Mouse (Mus musculus) thymus, adult 18-20 months (tissue): Measurements from ENCODE around the gene Brk1.

Source experiments
- DNase-seq, 2 experiments: peaks; one replicate each; pipeline ENCODE4 v3.0.0; 2022; ENCODE audit warnings: mixed read lengths in 2 of 2

The Brk1 gene

DNA sequence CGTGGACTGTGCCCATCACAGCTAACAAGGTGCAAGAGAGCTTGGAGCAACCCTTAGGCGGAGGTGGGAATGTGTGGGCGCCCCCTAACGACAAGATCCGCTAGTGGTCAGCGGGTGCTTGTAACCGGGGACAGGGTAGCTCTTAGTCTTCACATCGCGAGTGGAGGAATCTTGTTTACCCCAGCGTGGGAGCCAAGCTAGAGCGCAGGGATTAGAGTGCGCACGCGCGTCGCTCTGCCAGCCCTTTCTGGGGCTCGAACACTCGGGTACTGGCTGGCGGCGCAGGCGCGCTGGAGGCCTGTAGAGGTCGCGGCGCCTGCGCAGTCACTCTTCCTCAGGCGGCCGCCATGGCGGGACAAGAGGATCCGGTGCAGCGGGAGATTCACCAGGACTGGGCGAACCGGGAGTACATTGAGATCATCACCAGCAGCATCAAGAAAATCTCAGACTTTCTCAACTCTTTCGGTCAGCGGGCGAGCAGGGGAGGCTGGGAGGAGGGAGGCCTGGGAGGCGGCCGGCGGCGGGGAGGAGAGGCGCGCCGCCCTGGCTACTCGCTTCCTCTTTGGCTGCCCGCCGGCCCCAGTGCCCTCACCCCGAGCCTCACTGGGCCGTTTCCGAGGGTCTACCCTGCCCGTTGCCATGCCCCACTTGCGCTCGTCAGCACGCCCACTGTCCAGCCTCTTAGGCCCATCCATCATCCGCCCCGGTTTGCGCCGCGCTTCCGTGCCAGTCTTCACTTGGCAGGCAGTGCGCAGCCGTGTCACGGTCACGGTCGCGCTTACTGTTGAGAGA, at the start of gene Brk1:
Gene Brk1 (plus strand): TSS at position 341 of the 792 bp plus-strand sequence.
- DNase-seq = peak; percentile 77 to 85

DNA sequence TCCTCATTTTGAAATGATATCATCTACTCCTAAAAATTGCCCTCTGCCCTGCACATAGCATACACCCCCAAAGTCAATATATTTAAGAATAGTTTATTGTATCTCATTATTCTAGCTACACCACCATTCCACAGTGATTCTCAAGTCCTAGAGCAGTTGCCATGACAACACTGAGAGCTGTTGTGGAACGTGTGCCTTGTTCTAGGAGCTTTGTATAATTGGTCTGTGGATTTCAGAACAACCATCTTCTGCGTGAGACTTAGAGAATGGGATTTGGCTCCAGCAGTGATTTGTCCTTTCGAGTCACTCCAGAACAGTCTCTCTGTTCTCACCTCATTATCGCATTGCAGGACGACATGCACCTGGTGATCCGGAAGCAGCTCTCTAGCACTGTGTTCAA, 44.8 kb upstream of the Brk1 start:
- no peak for DNase-seq

GRCm38 (mm10) chr6:113564557-113564956, 40.0 kb upstream of the Brk1 start:
- DNase-seq = no peak

DNA sequence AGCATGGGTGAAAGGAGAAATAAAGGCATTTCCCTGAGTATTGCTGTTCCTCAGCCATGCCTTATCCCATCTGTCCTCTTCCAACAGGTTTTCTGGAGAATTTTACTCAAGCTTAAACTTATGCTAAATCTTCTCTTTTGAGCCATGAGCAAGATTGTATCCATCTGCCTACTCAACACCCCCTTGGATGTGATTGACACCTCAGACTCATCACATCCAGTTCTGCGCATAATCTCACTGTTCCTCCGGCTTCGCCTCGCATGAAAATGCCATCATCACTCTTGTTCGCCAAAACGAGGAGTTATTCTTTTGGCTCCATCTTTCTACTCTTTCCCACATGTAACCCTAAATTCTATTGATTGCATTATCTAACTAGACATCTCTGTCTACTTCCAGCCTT, 28.5 kb upstream of the Brk1 start:
- DNase-seq = no peak

DNA sequence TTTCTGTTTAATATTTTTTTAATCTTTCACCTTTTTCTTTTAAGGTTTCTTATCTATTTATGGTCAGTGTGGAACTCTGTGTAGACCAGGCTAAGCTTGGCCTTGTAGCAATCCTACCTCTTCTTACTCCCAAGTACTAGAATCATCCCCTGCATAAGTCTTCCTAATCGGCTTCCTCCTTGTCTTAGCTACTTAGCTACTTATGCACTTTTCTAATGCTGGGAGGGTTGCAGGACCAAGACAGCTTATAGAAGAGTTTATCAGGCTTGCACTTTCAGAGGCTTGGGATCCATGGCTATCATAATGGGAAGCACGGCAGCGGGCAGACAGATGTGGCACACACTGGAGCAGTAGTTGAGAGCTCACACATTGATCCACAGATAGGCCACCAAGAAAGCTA, 25.3 kb upstream of the Brk1 start:
- DNase-seq = no peak

DNA sequence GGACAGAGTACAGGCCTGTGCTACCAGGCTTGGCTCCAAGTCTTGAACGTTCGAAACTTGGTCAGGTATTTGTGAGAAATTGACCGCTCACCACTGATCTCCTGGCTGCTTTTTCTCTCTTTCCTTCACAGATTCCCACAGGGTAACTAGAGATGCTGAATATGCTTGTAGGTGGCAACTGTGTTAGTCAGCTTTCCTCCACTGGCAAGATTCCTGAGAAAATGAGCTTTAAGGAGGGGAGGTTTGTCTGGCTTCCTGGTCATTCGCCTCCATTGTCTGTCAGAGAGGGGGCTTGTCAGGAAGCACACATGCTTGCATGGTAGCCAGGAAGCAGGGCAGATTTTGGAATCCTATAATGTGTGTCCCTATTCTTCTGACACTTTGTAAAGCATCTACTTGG, 21.5 kb upstream of the Brk1 start:
- no peak for DNase-seq

- no peak for DNase-seq
These were observed 19.5 kb upstream of the Brk1 start for GRCm38 (mm10) chr6:113585065-113585464.

DNA sequence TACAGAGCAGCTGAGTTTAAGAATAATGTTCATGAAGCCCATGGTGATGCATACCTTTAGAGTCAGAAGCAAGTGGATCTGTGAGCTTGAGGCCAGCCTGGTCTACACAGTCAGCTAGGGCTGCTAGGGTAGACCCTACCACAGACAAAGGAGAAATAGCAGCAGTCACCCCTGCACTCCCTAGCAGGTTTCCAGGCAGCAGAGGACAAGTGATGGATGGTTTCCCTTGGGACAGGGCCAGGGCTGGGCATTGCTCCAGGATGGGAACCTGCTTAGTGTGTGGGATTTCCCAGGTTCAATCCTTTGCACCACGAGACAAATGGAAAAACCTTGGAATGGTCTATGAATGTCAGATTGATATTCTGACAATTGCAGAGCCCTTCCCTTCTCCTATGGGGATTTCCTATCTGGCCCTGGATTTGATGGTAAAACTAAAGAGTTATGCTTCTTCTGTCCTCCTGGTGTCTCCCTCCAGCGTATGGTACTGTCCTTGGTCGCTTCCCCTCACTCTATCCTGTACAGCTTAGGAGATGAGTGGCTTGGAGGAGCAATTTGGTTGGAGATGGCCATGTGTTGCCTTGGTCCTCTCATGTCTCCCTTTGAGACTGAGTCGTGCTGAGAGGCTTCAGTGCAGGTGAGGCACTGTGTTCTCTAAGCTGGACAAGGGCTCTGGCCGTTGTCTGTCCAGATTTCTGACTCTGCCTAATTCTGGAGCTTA, 17.9 kb upstream of the Brk1 start:
- no peak for DNase-seq

DNA sequence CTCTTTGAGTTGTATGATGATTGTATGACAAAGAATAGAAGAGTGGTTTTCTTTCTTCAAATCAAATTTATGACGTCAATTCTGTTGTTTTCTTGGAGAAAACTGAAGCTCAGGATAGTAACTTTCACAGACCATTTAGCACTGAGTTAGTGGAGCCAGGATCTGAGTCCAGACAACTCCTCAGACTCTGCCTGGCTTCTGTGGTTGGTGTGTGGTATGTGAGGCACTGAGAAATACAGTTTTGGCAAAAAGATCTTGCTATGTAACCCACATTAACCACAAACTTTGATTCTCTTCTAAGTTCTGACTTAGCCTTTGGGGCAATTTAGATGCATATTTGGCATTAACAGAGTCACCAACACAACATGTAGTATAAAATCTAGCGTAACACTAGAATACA, 11.9 kb upstream of the Brk1 start:
- DNase-seq = no peak

DNA sequence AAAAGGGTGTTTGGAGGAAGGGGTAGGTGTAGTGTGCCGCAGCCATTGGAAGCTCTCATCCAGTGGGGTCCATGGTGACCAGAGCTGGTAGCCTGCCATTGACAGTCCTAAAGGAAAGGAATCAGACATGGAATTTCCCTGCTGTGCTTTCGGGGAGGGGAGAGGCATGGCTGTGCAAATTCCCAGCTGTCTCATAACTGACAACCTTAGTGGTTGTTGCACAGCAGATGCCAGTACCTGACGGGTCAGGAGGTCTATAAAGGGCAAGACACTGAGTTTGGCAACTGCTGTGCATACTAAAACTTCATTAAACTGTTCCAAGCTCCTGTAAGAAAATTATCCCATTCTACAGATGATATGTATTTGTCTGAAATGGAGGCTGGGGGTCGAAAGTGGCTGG, 6.6 kb upstream of the Brk1 start:
- DNase-seq = no peak

DNA sequence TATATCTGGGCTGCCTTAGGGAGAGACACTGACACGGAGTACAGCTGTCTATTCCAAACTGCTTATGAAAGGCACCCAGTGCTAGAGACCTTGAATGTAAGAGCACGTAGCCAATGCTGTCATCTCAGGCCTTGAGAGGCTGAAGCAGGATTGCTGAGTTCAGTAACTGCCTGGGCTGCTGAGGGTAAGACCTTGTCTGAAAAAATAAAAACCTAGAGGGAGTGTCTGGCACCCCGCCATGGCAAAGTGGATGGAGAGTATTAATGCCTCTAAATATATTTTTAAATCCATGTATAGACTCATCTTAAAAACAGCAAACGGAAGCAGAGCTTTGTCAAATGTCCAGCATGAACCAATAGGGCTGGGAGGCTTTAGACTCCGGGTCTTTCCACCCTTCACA, 4.7 kb upstream of the Brk1 start:
- no peak for DNase-seq

DNA sequence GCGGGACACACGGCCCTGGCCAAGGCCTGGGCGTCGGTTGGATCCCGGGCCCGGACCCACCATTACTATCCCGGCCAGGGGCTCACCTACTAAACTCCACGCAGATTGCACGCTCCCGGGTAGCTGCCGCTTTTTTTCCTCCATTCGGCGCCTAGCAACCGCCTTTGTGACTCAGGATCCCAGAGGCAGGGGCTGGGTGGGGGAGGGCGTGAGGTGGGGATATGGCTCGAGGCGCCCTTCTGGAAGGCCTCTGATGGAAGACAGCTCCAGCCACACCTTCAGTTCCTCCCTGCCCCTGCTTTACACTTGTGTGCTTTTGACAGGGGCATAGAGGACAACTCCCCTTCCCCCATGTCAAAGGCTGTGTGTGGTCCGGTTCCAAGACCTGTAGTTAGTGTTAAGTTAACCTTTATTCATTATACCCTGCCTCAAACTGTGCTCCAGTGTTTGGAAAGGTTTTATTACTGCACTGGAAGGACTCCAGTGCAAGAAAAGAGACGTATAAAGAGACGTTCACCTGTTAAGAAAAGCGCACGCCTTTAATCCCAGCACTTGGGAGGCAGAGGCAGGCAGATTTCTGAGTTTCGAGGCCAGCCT, 3.9 kb upstream of the Brk1 start, which contains the start of gene Fancd2os:
Gene Fancd2os (minus strand): TSS at position 173 of the 597 bp plus-strand sequence.
- no peak for DNase-seq

- no peak for DNase-seq
These were observed 1.8 kb upstream of the Brk1 start for GRCm38 (mm10) chr6:113602821-113603220.

GRCm38 (mm10) chr6:113603993-113604392, 579 bp upstream of the Brk1 start:
- peak in 1 of 2 experiments; percentile 9 for DNase-seq

DNA sequence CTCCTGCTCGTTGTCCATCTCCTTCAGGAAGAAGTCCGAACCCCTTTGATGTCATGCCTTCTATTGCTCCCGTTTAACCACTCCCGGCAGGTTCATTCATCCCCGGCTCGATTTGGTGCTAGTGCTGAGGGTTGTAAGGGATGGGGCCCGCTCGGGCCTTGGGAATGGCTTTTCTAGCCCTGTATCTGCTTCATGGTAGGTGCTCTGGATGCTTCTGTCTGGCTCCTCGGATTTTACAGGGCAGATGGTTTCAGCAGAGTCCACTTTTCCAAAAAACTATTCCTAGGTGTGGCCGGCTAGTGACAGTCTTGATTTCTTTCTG, 613 bp downstream of the Brk1 start:
- no peak for DNase-seq

GRCm38 (mm10) chr6:113608871-113609270, 4.3 kb downstream of the Brk1 start:
- no peak for DNase-seq

DNA sequence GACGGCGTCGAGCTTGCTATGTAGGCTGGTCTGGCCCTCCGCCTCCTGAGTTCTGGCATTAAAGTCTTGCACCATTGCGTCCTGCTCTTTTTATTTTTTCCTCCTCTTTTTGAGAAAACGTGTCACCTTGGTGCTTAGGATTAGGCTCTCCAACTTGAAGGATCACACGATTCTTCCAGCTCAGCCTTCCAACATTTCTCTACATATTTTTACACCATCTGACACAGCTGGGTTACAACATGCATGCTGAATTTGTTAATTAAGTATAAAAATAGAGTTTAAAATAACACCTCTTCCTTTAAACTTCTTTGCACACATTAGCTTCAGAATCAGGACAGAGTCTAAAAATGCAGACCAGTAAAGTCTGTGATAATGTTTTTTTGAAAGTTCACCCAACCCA, 4.7 kb downstream of the Brk1 start:
- no peak for DNase-seq

GRCm38 (mm10) chr6:113612258-113612969, 7.8 kb downstream of the Brk1 start:
- no peak for DNase-seq

DNA sequence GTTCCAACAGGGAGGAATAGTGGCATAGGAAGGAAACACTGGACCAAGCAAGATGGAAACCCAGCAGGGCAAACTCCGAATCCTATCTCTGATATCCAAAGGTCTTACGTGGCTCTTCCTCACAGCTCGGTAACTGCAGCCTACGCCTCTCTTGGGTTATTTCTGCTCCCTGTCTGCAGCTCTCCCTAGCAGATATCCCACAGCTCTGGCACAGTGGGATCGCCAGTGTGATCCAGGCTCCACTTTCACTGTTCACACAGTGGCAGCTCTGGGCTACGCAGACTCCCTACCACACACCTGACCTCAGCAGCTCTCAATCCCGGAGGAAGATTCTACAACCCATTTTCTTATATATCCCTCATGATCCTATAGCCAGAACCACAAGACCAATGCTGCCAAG, 9.6 kb downstream of the Brk1 start:
- DNase-seq = no peak

GRCm38 (mm10) chr6:113614997-113615396, 10.4 kb downstream of the Brk1 start:
- DNase-seq = no peak

GRCm38 (mm10) chr6:113615489-113615888, 10.9 kb downstream of the Brk1 start:
- DNase-seq = no peak

DNA sequence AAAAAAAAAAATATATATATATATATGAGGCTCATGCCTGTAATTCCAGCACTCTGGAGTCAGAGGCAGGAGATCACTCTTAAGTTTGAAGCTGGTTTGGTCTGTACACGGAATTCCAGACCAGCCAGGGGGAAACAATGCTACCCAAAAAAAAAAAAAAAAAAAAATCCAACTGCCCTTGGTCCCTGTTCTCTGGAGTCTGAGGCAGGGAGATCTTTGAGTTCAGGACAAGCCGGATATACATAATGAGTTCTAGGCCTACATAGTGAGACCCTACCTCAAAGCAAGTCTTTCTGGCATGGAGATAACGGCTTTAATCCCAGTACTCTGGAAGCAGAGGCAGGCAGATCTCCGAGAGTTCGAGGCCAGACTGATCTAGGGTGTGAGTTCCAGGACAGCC, 18.8 kb downstream of the Brk1 start:
- DNase-seq = peak in 1 of 2 experiments; percentile 14
